Mouse (Mus musculus) G1E-ER4 (cell line): ENCODE measurements around the gene Grin2a. TPM values are rescaled to one million over a fixed set of nuclear protein-coding genes. Genes with fewer than 3 reads are reported as not detected.

Experiments used
- GATA1 ChIP-seq: IDR thresholded peaks from one replicate; pipeline ENCODE4 v1.8.0; 2012; ENCODE audit warnings: low read length, inconsistent platforms
- polyA plus RNA-seq: library from polyadenylated mRNA; stranded (reverse); fragments of >175 nt; gene quantifications from 2 replicates; pipeline ENCODE4 v1.2.3, GENCODE M21; 2012

The Grin2a gene
- polyA plus RNA-seq, 1 experiment, result not detected

DNA sequence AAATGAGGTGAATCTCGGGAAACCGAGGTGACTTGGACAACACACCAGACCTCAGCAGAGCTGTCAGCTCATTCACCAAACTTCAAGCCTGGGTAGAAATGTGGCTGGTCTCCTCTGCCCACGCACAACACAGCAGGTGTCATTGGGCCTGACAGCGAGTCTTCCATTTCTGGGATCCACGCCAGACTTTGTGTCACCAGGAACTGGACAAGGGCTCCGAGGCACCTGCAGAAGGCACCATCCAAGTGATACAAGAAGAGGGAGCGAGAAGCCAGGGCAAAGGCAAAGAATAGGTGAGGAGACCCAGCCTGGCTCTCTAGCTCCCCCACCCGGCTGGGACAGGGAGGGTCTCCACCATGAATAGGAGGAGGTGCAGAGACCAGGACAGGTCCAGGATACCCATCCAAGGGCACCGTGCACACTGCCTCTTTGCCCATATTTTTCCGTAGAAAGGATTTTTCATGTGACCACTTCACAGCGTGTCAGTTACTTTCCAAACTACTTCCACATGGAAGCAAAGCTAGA, 244.3 kb downstream of the Grin2a start:
- no peak for TF ChIP-seq GATA1

DNA sequence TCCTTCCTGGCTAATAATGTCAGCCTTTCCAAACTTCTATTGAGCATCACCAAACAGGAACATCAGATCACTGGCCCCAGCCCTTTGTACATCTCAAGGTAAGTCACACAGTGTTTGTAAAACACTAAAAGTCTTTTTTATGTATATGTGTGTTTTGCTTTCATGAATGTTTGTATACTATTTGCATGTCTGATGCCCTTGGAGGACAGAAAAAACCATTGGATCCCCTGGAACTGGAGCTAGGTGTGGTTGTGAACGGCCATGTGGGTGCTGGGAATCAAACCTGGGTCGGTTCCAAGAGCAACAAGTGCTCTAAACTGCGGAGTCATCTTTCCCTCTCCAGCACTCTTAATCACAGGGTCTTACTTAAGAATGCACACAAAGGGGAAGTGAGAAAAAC, 245.7 kb downstream of the Grin2a start:
- TF ChIP-seq GATA1, result no peak

DNA sequence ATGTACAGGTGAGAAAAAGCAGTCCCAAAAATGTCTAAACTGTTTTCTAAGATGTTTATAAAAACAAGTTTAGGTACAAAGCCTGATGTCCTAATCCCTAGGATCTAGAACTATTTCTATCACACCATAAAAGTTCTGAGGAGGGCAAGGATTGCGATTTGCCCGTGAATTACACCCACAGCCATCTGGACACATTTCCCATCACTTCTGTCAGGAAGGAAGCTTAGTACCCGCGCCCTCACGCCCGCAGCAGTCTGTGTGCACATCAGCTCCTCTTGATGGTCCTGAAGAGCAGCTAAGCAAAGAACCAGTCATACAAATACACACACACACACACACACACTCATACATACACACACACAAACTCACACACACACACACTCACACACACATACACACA, 252.9 kb downstream of the Grin2a start:
- TF ChIP-seq GATA1, result no peak

DNA sequence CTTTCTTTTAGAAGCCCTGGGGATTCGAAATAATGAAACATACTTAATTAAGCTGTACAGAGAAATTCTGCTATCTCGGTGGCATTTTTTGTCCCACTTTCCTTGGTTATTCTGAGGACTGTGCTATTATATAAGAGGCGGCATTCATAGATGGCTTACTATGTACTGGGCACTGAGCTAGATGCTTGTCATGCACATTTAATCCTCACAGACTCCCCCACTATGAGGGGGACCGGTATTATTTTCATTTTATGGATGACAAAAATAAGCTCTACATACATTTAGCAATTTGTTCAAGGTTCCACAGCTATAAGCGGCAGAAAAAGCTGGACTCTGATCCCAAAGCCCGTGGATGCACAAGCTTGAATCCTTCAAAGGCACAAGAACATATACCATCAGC, 256.7 kb downstream of the Grin2a start:
- no peak for TF ChIP-seq GATA1

DNA sequence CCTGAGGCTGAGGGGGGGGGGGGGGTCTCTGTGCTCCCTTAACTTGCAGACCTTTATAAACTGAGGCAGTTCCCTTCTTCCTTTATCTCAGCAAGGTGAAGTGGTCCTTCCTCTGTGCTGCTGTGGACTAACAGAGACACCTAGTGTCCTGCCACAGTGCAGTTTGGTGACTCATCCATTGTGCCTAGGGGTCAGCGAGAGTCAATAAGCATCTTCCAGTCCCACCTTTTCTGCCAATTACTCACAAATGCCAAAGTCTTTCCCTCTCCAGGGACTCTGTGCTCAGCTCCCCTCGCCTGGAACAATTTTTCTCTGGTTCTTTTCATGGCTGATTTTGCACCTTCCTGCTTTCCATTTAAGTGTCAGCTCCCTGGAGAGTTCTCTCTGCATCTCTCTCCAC, 258.2 kb downstream of the Grin2a start:
- no peak for TF ChIP-seq GATA1

DNA sequence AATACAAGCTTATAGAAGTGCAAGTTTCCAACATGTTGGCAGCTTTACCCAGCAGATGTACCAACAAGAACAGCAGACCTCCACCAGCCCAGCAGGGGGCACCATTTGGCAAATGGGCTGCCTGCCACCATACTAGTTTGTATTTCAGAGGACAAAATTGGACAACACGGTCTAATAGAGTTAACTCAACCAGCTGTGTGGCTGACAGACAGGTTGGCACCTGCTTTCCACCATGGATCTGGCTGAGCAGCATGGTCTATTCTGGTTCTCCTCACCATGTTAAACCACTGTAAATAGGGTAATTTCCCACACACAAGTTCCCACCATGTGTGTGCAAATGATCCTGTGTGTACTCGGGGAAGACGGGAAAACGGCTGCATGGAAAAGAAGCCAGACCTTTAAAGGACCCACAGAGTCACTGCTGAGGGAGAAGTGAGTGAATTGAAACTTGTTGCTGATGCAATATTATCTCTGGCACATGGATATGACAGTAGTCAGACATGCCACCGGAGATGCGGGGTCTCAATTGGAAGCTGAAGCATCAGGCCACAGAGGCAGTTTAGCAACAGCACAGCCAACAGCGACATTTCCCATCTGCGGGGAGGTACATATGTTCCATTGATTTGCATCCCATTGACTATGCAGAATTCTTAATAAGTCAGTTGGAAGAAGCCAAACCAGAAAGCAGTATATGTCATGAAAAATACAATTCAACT, 259.8 kb downstream of the Grin2a start:
- TF ChIP-seq GATA1, result no peak

DNA sequence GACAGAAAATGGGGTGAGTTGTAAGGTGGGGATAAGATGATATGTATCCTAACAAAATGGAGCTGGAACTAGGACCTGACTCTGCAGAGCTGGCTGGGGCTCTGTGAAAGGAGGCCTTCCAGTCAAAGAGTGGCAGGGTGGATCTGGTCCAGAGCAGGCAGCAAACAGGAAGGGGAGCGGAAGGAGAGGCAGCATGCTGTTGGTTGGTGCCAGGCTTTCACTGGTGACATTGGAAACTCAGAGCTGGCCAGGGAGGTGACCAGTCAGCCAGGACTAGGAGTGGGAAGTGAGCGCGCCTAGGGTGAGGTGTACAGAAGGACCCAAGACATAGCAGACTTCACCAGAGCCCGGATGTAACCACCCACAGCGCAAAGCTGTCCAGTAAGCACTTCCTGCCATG, 267.8 kb downstream of the Grin2a start:
- no peak for TF ChIP-seq GATA1

DNA sequence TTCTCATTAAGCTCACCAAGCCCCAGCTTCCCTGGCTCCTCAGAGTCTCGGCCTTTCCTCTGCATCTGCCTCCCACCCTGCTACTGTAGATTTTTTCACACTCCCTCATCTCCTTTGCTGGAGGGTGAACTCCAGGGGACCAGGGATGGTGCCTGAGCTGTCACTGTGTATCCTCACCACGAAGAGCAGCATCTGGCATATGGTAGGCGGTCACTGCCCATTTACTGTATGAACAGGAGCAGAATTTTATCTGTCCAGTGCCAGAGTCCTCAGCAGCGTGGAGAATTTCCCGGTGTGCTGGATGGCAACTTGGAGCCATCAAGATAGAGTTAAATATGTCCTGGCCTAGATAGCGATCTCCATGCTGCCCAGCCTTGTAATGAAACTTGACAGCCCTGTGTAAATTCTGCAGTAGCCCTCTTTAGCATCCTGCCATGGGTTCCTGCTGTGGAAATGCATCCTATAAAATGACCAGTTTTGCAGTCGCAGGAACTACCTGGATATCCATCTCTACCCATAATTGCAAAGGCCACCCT, 269.7 kb downstream of the Grin2a start:
- no peak for TF ChIP-seq GATA1

DNA sequence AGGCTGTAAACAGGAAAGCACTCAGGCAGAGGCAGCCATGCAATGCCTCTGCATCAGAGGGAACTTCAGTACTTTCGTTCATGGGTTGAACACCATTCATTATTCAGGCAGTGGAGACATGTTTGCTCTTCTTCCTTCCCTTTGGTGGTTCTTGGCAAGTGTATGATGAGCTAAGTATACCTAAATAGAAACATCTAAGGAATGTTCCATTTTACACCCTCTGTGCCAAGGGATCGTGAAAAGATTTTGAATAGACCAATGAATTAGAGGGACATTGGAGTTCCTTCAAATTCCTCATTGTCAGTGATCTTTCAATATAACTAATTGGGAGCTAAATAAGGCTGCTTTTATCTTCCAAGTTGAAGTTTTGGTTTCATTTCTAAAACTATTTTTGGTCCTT, 284.0 kb downstream of the Grin2a start:
- TF ChIP-seq GATA1, result no peak

DNA sequence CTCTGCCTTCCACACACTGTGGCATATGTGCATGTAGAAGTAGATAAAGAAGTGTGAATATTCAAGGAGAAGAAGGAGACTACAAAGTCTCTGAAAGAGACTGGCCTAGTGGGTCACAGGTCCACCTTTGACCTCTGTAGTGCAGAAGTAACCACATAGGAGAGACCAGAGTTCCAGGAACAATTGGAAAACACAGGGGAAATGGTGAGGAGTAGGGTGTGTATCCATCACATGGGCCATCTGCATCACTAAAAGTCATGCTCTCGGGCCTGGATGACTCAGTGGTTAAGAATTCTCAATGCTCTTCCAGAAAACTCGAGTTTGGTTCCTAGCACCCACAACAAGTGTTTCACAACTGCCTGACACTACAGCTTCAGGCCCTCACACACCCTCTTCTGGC, 285.4 kb downstream of the Grin2a start:
- no peak for TF ChIP-seq GATA1

DNA sequence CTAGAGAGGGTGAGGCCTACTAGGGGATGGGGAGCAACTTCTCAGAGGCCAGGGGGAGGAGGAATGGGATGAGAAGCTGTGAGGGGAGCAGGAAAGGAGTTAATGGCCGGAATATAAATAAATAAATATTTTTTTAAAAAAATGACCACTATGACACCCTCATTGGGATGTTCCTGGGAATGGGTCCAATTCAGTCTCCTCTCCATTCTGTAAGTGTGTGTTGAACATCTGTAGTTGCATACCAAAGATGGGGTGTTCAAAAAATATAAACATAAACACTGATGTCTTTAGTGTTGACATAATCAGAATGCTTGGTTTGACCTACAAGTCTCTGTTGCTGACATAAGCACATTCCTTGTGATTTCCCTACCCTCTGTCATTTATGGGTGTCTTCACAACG, 298.2 kb downstream of the Grin2a start:
- no peak for TF ChIP-seq GATA1

DNA sequence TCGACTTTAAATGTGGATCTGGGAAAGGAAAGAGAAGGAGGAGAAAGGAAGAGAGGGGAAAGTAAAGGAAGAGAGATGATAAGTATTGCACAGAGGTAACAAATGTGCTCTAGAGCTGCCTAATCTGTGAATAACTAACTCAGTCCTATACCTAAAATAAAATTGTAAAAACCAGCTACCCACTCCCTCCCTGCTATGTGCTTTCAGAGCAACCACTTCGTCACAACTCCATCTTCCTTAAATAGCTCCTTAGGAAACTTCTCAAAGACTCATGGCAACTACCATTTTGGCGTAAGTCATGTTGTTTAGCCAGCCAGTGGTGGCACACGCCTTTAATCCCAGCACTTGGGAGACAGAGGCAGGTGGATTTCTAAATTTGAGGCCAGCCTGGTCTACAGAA, 301.3 kb downstream of the Grin2a start:
- no peak for TF ChIP-seq GATA1

DNA sequence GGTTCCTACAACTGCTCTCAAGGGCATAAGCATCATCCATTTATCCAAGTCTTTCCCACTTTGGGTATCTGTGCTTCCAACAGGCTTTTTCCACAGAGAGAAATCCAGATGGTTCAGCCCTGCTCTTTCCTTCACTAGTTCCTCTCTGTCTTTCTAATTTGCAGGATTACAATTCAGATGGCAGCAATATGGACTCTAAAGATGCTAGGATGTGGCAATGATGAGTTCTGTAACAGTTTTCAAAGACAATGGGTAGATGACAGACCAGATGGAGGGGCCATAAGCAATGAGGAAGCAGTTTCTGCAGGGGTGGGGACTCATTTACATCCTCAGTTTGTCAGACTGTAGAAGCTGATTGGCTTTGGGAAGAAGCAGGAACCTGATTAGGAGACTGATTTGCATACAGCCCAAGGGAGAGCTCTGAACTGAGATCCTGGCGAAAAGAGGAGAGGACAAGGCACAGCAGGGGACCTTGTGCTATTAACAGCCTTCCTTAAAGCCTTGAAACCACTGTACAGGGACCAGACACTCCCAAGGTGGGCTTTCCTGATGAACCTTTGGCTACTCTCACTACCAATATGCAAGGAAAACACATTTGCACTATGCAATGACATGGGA, 306.7 kb downstream of the Grin2a start:
- TF ChIP-seq GATA1, result no peak

DNA sequence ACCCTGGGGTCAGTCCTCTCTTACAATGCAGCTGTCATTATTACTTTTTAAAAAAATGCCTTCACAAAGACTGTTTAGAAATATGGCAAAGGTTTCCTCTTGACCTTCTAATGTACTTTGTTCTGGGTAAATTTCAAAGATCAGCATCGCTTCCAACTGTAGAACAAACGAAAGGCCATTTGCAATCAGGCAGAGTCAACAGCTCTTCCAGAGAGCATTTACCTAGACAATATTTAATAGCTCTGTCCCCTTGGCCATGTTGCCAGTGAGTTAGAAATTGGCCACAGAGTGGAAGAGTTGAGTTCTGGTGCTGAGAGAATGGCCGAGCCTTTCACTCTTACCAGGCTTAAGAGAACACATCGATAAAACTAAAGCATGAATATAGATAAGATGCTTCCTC, 314.8 kb downstream of the Grin2a start:
- no peak for TF ChIP-seq GATA1

DNA sequence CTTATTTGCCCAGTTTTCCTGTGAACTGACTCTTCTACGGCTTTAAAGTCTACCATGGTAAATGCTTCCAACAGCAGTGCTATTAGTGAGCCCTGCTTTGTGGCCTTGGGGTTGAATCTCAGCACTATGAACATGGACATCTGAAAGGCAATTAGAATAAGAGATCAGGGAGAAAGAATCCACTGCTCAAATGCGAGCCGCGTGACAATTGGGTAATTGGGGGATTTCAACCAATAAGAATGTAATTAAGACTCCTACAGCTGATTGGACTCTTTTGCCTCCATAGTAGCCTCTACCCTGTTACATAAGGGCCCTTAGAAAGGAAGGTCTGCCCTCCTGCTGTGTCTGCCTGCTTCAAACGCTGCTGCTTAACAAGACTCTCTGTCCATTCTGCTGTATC, 315.4 kb downstream of the Grin2a start:
- TF ChIP-seq GATA1, result no peak

DNA sequence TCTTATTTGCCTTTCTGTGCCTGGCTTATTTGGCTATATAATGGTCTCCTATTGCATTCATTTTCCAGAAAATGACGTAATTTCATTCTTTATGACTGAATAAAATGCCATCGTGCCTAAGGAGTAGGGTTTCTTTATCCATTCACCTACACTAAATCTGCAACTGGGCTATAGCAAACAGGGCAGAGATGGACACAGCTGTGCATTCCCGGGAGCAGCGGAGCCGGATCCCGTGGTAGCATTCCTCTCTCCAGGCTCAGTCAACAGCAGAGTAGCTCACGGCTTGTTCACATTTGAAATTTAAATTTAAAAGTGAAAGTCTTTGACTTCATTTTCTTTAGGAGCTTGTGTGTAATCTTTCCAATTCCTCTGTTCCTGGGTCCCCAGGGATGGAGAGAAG, 316.6 kb downstream of the Grin2a start:
- no peak for TF ChIP-seq GATA1

DNA sequence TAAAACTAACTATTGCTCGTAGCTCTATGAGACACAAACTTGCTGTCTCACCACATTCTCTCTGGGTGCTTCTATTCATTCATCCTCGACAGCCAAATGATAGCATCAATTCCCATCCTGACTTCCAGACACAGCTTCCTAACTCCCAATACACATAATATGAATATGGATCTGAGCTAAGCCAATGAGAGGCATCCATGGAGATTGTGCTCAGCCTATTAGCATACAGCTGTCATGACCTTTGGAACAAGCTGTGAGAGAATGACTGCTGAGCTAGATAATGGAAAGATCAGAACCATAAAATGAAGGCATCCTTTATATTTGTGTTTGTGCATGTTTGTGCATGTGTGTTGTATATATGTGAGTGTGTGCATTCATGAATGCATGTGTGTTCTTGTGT, 323.0 kb downstream of the Grin2a start:
- TF ChIP-seq GATA1, result no peak
